Mouse (Mus musculus): ENCODE data around the gene Gm11032. TPM values are rescaled to one million over a fixed set of nuclear protein-coding genes. Genes with fewer than 3 reads are reported as not detected.

The Gm11032 gene
- polyA plus RNA-seq, 1 experiment from 2014 or later, result not detected

GRCm38 (mm10) chr11:4660309-4661025 is 40.6 kb downstream of the Gm11032 start:
- no peak overlapping the region for H3K4me3 ChIP-seq
- H3K4me1 ChIP-seq (replicated peaks), result no peaks in the 10 kb centered on the region
- H3K4me2 ChIP-seq, result no peak overlapping the region
- no peaks in the 10 kb centered on the region for H3K27me3 ChIP-seq
- H3K36me3 ChIP-seq, result peaks cover 15% of the 10 kb centered on the region; the same call in 1 of the 2 replicates
- H3K27ac ChIP-seq, result no peak overlapping the region
- WGBS, result 66% methylated on average over 7 of the region's 7 CpGs
- H3K9me3 ChIP-seq (replicated peaks), result no peaks in the 10 kb centered on the region
- H3K9ac ChIP-seq, result no peak overlapping the region
- ATAC-seq (replicated peaks; ENCODE audit: insufficient number of reproducible peaks, insufficient read depth, low FRiP score, low read depth), result no peak

GRCm38 (mm10) chr11:4661324-4661723 is 41.5 kb downstream of the Gm11032 start:
- no peak overlapping the region for H3K9ac ChIP-seq
- no peak overlapping the region for H3K4me2 ChIP-seq
- no peak overlapping the region for H3K27ac ChIP-seq
- H3K9me3 ChIP-seq (replicated peaks), result no peaks in the 10 kb centered on the region
- H3K4me3 ChIP-seq, result no peak overlapping the region
- no peaks in the 10 kb centered on the region for H3K27me3 ChIP-seq
- ATAC-seq (replicated peaks; ENCODE audit: insufficient number of reproducible peaks, insufficient read depth, low FRiP score, low read depth), result no peak
- 74% methylated on average over 4 of the region's 4 CpGs for WGBS
- H3K4me1 ChIP-seq (replicated peaks), result no peaks in the 10 kb centered on the region
- H3K36me3 ChIP-seq, result peaks cover 15% of the 10 kb centered on the region; the same call in 1 of the 2 replicates

- Histone ChIP-seq H3K9me3 (replicated peaks) (no peaks in the 10 kb centered on the region), H3K4me1 (replicated peaks) (no peaks in the 10 kb centered on the region), H3K9ac (no peak overlapping the region), H3K27me3 (no peaks in the 10 kb centered on the region), H3K4me3 (no peak overlapping the region), H3K4me2 (no peak overlapping the region), H3K36me3 (peaks cover 15% of the 10 kb centered on the region; the same call in 1 of the 2 replicates), H3K27ac (no peak overlapping the region)
- ATAC-seq (replicated peaks; ENCODE audit: insufficient number of reproducible peaks, insufficient read depth, low FRiP score, low read depth), result no peak
- WGBS, result 84% methylated on average over 10 of the region's 10 CpGs
Measured at GRCm38 (mm10) chr11:4661871-4662495, 42.1 kb downstream of the Gm11032 start.

GRCm38 (mm10) chr11:4662496-4662878 is 42.6 kb downstream of the Gm11032 start:
- H3K9me3 ChIP-seq (replicated peaks), result no peaks in the 10 kb centered on the region
- whole genome bisulfite sequencing, result 87% methylated on average over 11 of the region's 11 CpGs
- no peak overlapping the region for H3K4me3 ChIP-seq
- H3K4me2 ChIP-seq, result no peak overlapping the region
- peaks cover 12% of the 10 kb centered on the region; the same call in 1 of the 2 replicates for H3K36me3 ChIP-seq
- no peak overlapping the region for H3K27ac ChIP-seq
- no peaks in the 10 kb centered on the region for H3K4me1 ChIP-seq (replicated peaks)
- H3K9ac ChIP-seq, result no peak overlapping the region
- ATAC-seq (replicated peaks; ENCODE audit: insufficient number of reproducible peaks, insufficient read depth, low FRiP score, low read depth), result no peak
- no peaks in the 10 kb centered on the region for H3K27me3 ChIP-seq

Other genes with a start within 250 kb of the Gm11032 start
- gene Hormad2, start 179.0 kb upstream of the Gm11032 start, polyA plus RNA-seq (2015; fragmentation: Nextera tagmentation; extraction: Ambion mirVana), result 0.06 and 0.32 TPM in 2 replicates
- 18.9 and 24.1 TPM in 2 replicates for gene Mtmr3, start 25.2 kb upstream of the Gm11032 start, polyA plus RNA-seq (2015; fragmentation: Nextera tagmentation; extraction: Ambion mirVana)
- 17.7 and 23.3 TPM in 2 replicates for gene Ascc2, start 17.7 kb downstream of the Gm11032 start, polyA plus RNA-seq (2015; fragmentation: Nextera tagmentation; extraction: Ambion mirVana)
- 1,608 and 2,078 TPM in 2 replicates for gene Uqcr10, start 84.3 kb downstream of the Gm11032 start, polyA plus RNA-seq (2015; fragmentation: Nextera tagmentation; extraction: Ambion mirVana)
- gene Zmat5, start 84.6 kb downstream of the Gm11032 start, polyA plus RNA-seq (2015; fragmentation: Nextera tagmentation; extraction: Ambion mirVana), result 52.7 and 56.2 TPM in 2 replicates
- gene Cabp7, start 126.7 kb downstream of the Gm11032 start, polyA plus RNA-seq (2015; fragmentation: Nextera tagmentation; extraction: Ambion mirVana), result 0.05 and 0.09 TPM in 2 replicates
- gene Nf2, start 229.5 kb downstream of the Gm11032 start, polyA plus RNA-seq (2015; fragmentation: Nextera tagmentation; extraction: Ambion mirVana), result 39.3 and 43.8 TPM in 2 replicates